9 mouse cellular contexts compared by ENCODE assay signal in the genomic region with DNA sequence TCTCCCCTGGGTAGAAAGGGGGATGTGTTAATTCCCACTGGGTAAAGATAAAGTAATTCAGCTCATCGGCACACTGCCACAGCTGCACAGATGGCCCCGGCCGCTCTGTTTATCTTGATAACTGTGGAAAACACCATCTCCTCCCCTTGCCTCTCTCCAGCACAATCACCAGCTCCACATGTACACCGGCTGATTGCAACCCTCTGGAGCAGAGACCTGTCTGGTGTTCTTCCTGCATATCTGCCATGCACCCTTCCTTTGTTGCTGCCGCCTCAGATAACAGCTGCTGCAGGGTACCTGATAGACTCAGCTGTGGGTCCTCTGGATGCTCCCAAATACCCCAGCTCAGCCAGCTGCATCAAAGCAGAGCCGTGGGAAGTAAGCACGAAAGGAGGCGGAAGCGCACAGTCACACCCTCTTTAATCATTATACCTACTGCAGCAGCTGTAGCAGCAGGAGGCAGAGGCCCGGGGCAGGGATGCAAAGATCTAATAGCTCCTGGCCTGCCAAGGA.
DNase-seq lines count a peak whose midpoint lies in the region; ATAC-seq and TF ChIP-seq lines count a peak whose summit lies in the region.
"Had no signal": no experiment of that assay in that cellular context is flagged by ENCODE, and none has a peak within 500 bp of the region (broad histone marks: within the 10 kb centered on the region; RNA-seq: fewer than 3 reads in every experiment).

No protein-coding gene starts in this region.

- H3K4me2 ChIP-seq in liver, embryonic 13.5 days, result peak overlapping the region; percentile 52
- H3K4me2 ChIP-seq in stomach, embryonic 16.5 days (ENCODE audit: low read depth, low read length), result no peak overlapping the region
- H3K4me2 ChIP-seq: embryonic facial prominence, embryonic 15.5 days had no signal

- no peak overlapping the region for H3K4me3 ChIP-seq in liver, embryonic 13.5 days (replicated peaks)
- no peak overlapping the region for H3K4me3 ChIP-seq in stomach, embryonic 16.5 days (replicated peaks; ENCODE audit: low read length)
- H3K4me3 ChIP-seq in gastrocnemius, adult 2 months, result no peak overlapping the region
- H3K4me3 ChIP-seq: embryonic facial prominence, embryonic 15.5 days had no signal

- whole genome bisulfite sequencing in liver, embryonic 13.5 days (ENCODE audit: insufficient replicate concordance), result 4% methylated on average over 10 of the region's 10 CpGs
- 16% methylated on average over 10 of the region's 10 CpGs for WGBS in stomach, embryonic 16.5 days

- no peaks in the 10 kb centered on the region for H3K36me3 ChIP-seq in liver, embryonic 13.5 days
- H3K36me3 ChIP-seq in stomach, embryonic 16.5 days (ENCODE audit: control insufficient read depth, insufficient read depth, low read length), result no peaks in the 10 kb centered on the region
- H3K36me3 ChIP-seq: embryonic facial prominence, embryonic 15.5 days had no signal

- intact Hi-C loops in left cerebral cortex, postnatal 36 days (cut with DNase I), result no loop called here
- intact Hi-C loops in gastrocnemius, adult 2 months (cut with DNase I), result no loop called here

- H3K27me3 ChIP-seq in liver, embryonic 13.5 days, result no peaks in the 10 kb centered on the region
- H3K27me3 ChIP-seq in stomach, embryonic 16.5 days (ENCODE audit: control insufficient read depth, insufficient read depth, low read length), result no peaks in the 10 kb centered on the region
- H3K27me3 ChIP-seq: embryonic facial prominence, embryonic 15.5 days had no signal

- peak; percentile 96 for ATAC-seq in liver, embryonic 13.5 days (ENCODE audit: low read depth)
- ATAC-seq in stomach, embryonic 16.5 days (ENCODE audit: insufficient read depth, low FRiP score), result peak; percentile 44; the same call in 1 of the 2 replicates

- TF ChIP-seq CTCF in gastrocnemius, adult 2 months (IDR thresholded peaks at IDR 0.05), result no peak

- no peaks in the 10 kb centered on the region for H3K9me3 ChIP-seq in liver, embryonic 13.5 days (replicated peaks)
- no peaks in the 10 kb centered on the region for H3K9me3 ChIP-seq in stomach, embryonic 16.5 days (replicated peaks; ENCODE audit: control insufficient read depth, low read length)
- H3K9me3 ChIP-seq: embryonic facial prominence, embryonic 15.5 days had no signal

- H3K4me1 ChIP-seq in liver, embryonic 13.5 days (replicated peaks), result peaks cover 59% of the 10 kb centered on the region
- peaks cover 11% of the 10 kb centered on the region for H3K4me1 ChIP-seq in stomach, embryonic 16.5 days (ENCODE audit: control insufficient read depth, insufficient read depth, low read length)
- H3K4me1 ChIP-seq: embryonic facial prominence, embryonic 15.5 days had no signal

- H3K9ac ChIP-seq in liver, embryonic 13.5 days, result no peak overlapping the region
- no peak overlapping the region for H3K9ac ChIP-seq in stomach, embryonic 16.5 days (ENCODE audit: low read length)
- H3K9ac ChIP-seq: embryonic facial prominence, embryonic 15.5 days had no signal

- DNase-seq in adrenal gland, adult (ENCODE audit: inconsistent age in 2 of 2, low spot score in 1 of 2), result peak; percentile 21 to 46
- DNase-seq in adrenal gland, postnatal 10 days, result no peak
- peak; percentile 16 for DNase-seq in spleen, adult 12 weeks (ENCODE audit: low spot score)
- no peak for DNase-seq in spleen, adult 18-20 months
- DNase-seq in liver, embryonic 13.5 days, result peak; percentile 79
- no peak for DNase-seq in left cerebral cortex, postnatal 36 days (ENCODE audit: low spot score in 2 of 2)
- no peak for DNase-seq in gastrocnemius, adult 2 months

- H3K27ac ChIP-seq in liver, embryonic 13.5 days, result peak overlapping the region; percentile 66
- no peak overlapping the region for H3K27ac ChIP-seq in stomach, embryonic 16.5 days (ENCODE audit: low read length)
- no peak overlapping the region for H3K27ac ChIP-seq in gastrocnemius, adult 2 months
- H3K27ac ChIP-seq: embryonic facial prominence, embryonic 15.5 days had no signal

Comparison
In these comparisons a context has a peak if more than half of its experiments do, and no peak if none do; other contexts are left out.
1. DNase-seq: peak in adrenal gland, adult (2 of 2), spleen, adult 12 weeks (single experiment) and liver, embryonic 13.5 days (single experiment); none in adrenal gland, postnatal 10 days (single experiment), spleen, adult 18-20 months (0 of 2), left cerebral cortex, postnatal 36 days (0 of 2) and gastrocnemius, adult 2 months (single experiment).